Comparison of ENCODE assay signal across 20 mouse cellular contexts in the genomic region with DNA sequence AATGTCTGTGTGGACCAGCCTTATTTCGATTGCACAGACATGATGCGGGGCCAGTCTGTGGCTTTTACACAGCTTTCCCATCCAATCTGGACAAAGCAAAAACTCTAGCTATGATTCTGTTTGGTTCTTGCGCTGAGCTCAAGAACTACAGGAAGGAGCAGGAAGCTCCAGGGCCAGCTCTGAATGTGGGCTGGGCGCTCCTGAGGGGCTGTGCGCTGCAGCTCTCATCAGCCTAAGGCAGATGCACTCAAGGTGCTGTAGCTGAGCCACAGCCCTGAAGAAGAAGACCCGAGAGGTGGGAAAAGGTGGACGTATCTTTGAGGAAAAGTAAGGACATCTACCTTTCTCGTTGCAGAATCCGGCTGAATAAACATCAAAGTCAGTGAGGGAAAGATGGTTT.
DNase-seq lines count a peak whose midpoint lies in the region; ATAC-seq lines count a peak whose summit lies in the region.
"Had no signal": no experiment of that assay in that cellular context is flagged by ENCODE, and none has a peak within 500 bp of the region (broad histone marks: within the 10 kb centered on the region; RNA-seq: fewer than 3 reads in every experiment).

No protein-coding gene starts in this region.

- no peak for ATAC-seq in hindbrain, embryonic 12.5 days (ENCODE audit: low FRiP score)
- ATAC-seq in hindbrain, embryonic 11.5 days (ENCODE audit: low FRiP score), result no peak
- ATAC-seq in neural tube, embryonic 13.5 days (ENCODE audit: low read depth), result no peak
- peak; percentile 62; the same call in 1 of the 2 replicates for ATAC-seq in midbrain, embryonic 15.5 days (replicated peaks)
- ATAC-seq in inflammation-experienced regulatory T-cells, adult 6 months, result no peak
- ATAC-seq: activated CD4-positive, CD25-positive, alpha-beta regulatory T cell, adult 4 months; forebrain, postnatal 0 days; intestine, embryonic 16.5 days had no signal

- H3K4me3 ChIP-seq in hindbrain, embryonic 12.5 days, result no peak overlapping the region
- no peak overlapping the region for H3K4me3 ChIP-seq in hindbrain, embryonic 11.5 days (ENCODE audit: low read depth, low read length)
- H3K4me3 ChIP-seq in neural tube, embryonic 13.5 days, result no peak overlapping the region
- H3K4me3 ChIP-seq in midbrain, embryonic 15.5 days, result no peak overlapping the region
- H3K4me3 ChIP-seq: embryonic facial prominence, embryonic 15.5 days; erythroblast, embryonic 14.5 days; heart, embryonic 12.5 days had no signal

- 94% methylated on average over 9 of the region's 9 CpGs for WGBS in hindbrain, embryonic 12.5 days
- 90% methylated on average over 9 of the region's 9 CpGs for WGBS in hindbrain, embryonic 11.5 days
- WGBS in neural tube, embryonic 13.5 days, result 91% methylated on average over 9 of the region's 9 CpGs
- WGBS in midbrain, embryonic 15.5 days, result 86% methylated on average over 9 of the region's 9 CpGs

- H3K9me3 ChIP-seq in hindbrain, embryonic 12.5 days (replicated peaks), result no peaks in the 10 kb centered on the region
- no peaks in the 10 kb centered on the region for H3K9me3 ChIP-seq in hindbrain, embryonic 11.5 days (ENCODE audit: control insufficient read depth, low read length)
- no peaks in the 10 kb centered on the region for H3K9me3 ChIP-seq in neural tube, embryonic 13.5 days
- no peaks in the 10 kb centered on the region for H3K9me3 ChIP-seq in midbrain, embryonic 15.5 days
- H3K9me3 ChIP-seq: embryonic facial prominence, embryonic 15.5 days had no signal

- H3K4me2 ChIP-seq in hindbrain, embryonic 12.5 days (replicated peaks), result no peak overlapping the region
- H3K4me2 ChIP-seq in hindbrain, embryonic 11.5 days (replicated peaks; ENCODE audit: low read depth, low read length), result no peak overlapping the region
- H3K4me2 ChIP-seq in neural tube, embryonic 13.5 days, result no peak overlapping the region
- no peak overlapping the region for H3K4me2 ChIP-seq in midbrain, embryonic 15.5 days
- H3K4me2 ChIP-seq: embryonic facial prominence, embryonic 15.5 days; heart, embryonic 12.5 days had no signal

- H3K36me3 ChIP-seq in hindbrain, embryonic 12.5 days, result no peaks in the 10 kb centered on the region
- no peaks in the 10 kb centered on the region for H3K36me3 ChIP-seq in hindbrain, embryonic 11.5 days (ENCODE audit: control insufficient read depth, insufficient read depth, low read length)
- H3K36me3 ChIP-seq in neural tube, embryonic 13.5 days, result no peaks in the 10 kb centered on the region
- no peaks in the 10 kb centered on the region for H3K36me3 ChIP-seq in midbrain, embryonic 15.5 days (replicated peaks)
- H3K36me3 ChIP-seq: embryonic facial prominence, embryonic 15.5 days; heart, embryonic 12.5 days had no signal

- no peak for DNase-seq in hindbrain, embryonic 11.5 days (ENCODE audit: low spot score)
- DNase-seq in neural tube, embryonic 10.5 days (ENCODE audit: extremely low spot score, low spot score), result no peak
- no peak for DNase-seq in adrenal gland, adult 18-20 months (ENCODE audit: low spot score in 2 of 2)
- DNase-seq in ovary, adult 18-20 months (ENCODE audit: low spot score), result no peak
- DNase-seq: adrenal gland, adult 2 months; adrenal gland, postnatal 25 days; cerebellum, adult 2 months; cerebellum, postnatal 14 days; embryo, embryonic 11 days; forebrain, postnatal 0 days; gastrocnemius, postnatal 25 days had no signal

- no peak overlapping the region for H3K9ac ChIP-seq in hindbrain, embryonic 12.5 days
- no peak overlapping the region for H3K9ac ChIP-seq in hindbrain, embryonic 11.5 days (ENCODE audit: low read depth, low read length)
- H3K9ac ChIP-seq in neural tube, embryonic 13.5 days, result no peak overlapping the region
- no peak overlapping the region for H3K9ac ChIP-seq in midbrain, embryonic 15.5 days
- H3K9ac ChIP-seq: embryonic facial prominence, embryonic 15.5 days; forebrain, postnatal 0 days; heart, embryonic 12.5 days had no signal

- H3K27me3 ChIP-seq in hindbrain, embryonic 12.5 days, result no peaks in the 10 kb centered on the region
- no peaks in the 10 kb centered on the region for H3K27me3 ChIP-seq in hindbrain, embryonic 11.5 days (ENCODE audit: control insufficient read depth, insufficient read depth, low read length)
- H3K27me3 ChIP-seq in neural tube, embryonic 13.5 days, result no peaks in the 10 kb centered on the region
- no peaks in the 10 kb centered on the region for H3K27me3 ChIP-seq in midbrain, embryonic 15.5 days (replicated peaks)
- H3K27me3 ChIP-seq: embryonic facial prominence, embryonic 15.5 days; heart, embryonic 12.5 days had no signal

- H3K27ac ChIP-seq in hindbrain, embryonic 12.5 days, result peak overlapping the region; percentile 6; the same call in 1 of the 2 replicates
- H3K27ac ChIP-seq in hindbrain, embryonic 11.5 days (ENCODE audit: low read depth, low read length), result no peak overlapping the region
- H3K27ac ChIP-seq in neural tube, embryonic 13.5 days (replicated peaks), result 0 out of 2 replicates have a peak overlapping the region, but pooled peaks have one; percentile 18
- peak overlapping the region; percentile 81 for H3K27ac ChIP-seq in midbrain, embryonic 15.5 days
- H3K27ac ChIP-seq: embryonic facial prominence, embryonic 15.5 days had no signal

- H3K4me1 ChIP-seq in hindbrain, embryonic 12.5 days, result no peaks in the 10 kb centered on the region; the same call in 1 of the 2 replicates
- no peaks in the 10 kb centered on the region for H3K4me1 ChIP-seq in hindbrain, embryonic 11.5 days (replicated peaks; ENCODE audit: control insufficient read depth, insufficient read depth, low read length)
- H3K4me1 ChIP-seq in neural tube, embryonic 13.5 days (replicated peaks), result peaks cover 7% of the 10 kb centered on the region; the same call in 1 of the 2 replicates
- peaks cover 13% of the 10 kb centered on the region for H3K4me1 ChIP-seq in midbrain, embryonic 15.5 days
- H3K4me1 ChIP-seq: embryonic facial prominence, embryonic 15.5 days; heart, embryonic 12.5 days had no signal
